Mouse (Mus musculus) liver, postnatal 0 days (tissue): ENCODE data around the gene Ssr2.

Source experiments
- CTCF ChIP-seq: sonication (generic); IDR thresholded peaks from 2 replicates; pipeline ENCODE4 v1.5.1; 2016; ENCODE audit warnings: antibody characterized with exemption, low read depth
- EP300 ChIP-seq: IDR thresholded peaks from 2 replicates; pipeline ENCODE4 v1.6.1; 2016; ENCODE audit warnings: antibody characterized with exemption, low read depth, mild to moderate bottlenecking

DNA sequence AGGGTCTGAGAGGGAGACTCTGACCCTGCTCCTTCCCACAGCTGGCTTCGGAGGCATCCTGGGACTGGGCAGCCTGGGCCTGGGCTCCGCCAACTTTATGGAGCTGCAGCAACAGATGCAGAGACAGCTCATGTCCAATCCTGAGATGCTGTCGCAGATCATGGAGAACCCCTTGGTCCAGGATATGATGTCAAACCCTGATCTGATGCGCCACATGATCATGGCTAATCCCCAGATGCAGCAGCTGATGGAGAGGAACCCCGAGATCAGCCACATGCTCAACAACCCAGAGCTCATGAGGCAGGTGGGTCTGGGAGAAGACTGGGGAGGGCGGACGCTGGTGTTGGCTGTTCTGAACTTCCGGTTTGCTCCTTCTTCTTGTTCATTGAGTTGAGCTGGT, 19.1 kb upstream of the Ssr2 start:
- TF ChIP-seq CTCF: no peak
- TF ChIP-seq EP300: no peak
